Mouse (Mus musculus) bone marrow, adult 2 months (tissue): ENCODE results near the gene Golph3.

ENCODE experiments used
- CTCF ChIP-seq: fragments of 200-500 bp; IDR thresholded peaks from 2 replicates; pipeline ENCODE4 v1.5.1; 2011; ENCODE audit warnings: low read length, control low read depth; ENCODE audit not compliant: control insufficient read depth, insufficient read depth
- POLR2A ChIP-seq: fragments of 200-500 bp; IDR thresholded peaks from 2 replicates; pipeline ENCODE4 v1.6.1; 2011; ENCODE audit warnings: low read depth, mild to moderate bottlenecking, control low read depth, low read length, borderline replicate concordance; ENCODE audit not compliant: control insufficient read depth

GRCm38 (mm10) chr15:12320441-12321090 lies 684 bp upstream of the Golph3 start:
- TF ChIP-seq CTCF: no peak
- no peak for TF ChIP-seq POLR2A
